Mouse (Mus musculus): ENCODE data around the gene Insyn1. TPM values are rescaled to one million over a fixed set of nuclear protein-coding genes. Genes with fewer than 3 reads are reported as not detected.

The Insyn1 gene
- total RNA-seq, 4 experiments from 2014 or later: 211 to 240 (median 223) TPM

DNA sequence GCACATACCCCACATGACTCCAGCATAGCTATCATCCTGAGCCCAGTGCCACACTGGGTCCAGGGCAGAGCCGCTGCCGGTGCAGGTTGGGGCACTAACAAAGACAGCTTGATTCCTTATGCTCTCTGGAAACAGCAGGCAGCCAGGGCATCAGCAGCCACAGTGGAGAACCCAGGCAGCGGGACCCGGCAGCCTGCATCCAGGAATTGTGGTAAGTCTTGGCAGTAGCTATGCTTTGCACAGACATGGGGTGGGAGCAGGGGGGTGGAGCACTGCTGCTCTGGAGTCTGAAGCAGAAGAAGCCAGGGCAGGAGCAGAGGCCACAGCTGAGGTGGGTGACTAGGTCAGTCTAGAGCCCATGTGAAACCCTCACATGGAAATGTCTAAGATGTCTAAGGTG is 43.8 kb downstream of the Insyn1 start:
- DNase-seq (ENCODE audit: low spot score in 2 of 2): no peak

DNA sequence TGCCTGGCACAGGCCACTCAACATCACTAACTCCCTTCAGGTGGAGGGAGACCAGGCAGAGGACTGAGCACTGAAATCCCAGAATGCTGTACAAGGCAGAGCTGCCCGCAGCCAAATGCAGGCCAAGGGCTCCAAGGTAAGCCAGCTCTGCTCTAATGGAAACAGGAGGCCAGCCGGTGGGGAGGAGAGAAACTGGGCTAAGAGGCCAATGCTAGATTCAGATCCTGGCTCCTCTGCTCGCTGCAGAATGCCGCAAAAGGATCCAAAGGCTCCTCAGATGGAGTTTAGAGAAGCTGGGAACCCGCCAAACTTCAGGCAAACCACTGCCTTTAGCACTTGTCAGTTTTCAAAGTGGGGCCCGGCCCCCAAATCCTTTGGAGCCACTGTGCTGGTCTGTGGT is 44.9 kb downstream of the Insyn1 start:
- DNase-seq (ENCODE audit: low spot score in 2 of 2): no peak

DNA sequence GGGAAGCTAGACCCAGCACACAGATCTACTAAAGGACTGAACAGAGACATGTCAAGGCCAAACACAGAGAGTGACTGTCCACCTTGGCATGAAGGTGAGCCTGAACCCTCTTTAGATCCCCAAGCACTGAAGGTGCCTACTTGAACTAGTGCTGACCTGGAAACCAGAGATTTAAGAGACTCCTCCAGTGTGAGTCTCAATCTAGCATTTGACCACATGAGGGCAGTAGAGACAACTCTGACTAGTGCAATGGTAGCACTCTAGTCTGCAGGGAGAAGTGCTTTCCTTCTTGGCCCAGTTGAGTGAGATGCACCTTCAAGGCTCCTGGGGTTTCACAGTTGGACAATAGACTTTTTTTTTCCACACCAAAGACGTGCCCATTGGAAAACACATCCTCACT is 46.4 kb downstream of the Insyn1 start:
- DNase-seq (ENCODE audit: low spot score in 2 of 2): peak in 1 of 2 experiments; percentile 48

DNA sequence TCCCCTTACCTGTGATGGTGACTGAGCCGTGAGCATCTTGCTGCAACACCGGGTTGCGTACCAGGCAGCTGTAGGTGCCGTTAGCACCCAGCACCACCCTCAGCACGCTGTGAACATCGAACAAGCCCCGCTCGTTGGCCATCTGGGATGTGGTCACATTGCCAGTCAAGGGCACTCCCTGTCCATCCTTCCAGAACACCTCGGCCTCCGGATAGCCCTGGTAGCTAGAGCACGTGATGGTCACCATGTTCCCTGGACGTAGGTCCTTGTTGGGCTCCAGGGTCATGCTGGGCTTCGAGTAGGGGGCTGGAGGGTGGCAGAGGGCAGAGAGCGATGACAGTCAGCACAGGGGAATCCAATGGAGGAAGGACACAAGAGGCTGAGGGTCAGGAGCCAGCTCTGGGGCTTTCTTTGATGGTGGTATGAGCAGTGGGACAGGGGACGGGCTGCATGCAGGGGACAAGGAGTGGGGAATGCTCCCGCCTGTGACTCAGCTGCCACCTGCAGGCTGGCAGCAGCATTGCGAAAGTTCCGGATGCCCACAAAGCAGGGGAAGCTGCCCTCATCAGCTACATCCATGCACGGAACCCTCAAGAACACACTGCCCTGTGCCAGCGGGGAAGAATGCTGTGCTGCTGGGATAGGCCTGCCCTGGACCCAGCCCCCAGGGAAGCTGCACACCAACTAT is 47.2 kb downstream of the Insyn1 start:
- DNase-seq (ENCODE audit: low spot score in 2 of 2): no peak

DNA sequence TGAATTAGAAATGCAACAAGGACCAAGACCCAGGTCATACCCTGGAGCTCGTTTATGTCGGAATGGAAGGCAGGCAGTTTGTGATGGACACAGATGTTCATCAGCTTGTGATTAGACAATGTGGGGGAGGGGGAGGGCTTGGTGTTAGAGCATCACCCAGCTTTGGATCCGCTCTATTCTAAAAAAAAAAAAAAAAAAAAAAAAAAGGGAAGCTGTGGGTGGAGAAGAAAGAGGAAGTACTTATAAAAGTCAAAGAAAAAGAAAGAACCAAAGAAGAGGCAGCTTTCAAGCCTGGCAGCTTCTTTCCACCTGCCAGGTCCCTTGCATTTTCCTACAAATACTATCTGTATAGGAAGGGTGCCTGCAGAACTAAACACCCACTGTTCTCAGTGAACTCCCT is 49.4 kb downstream of the Insyn1 start:
- no peak for DNase-seq (ENCODE audit: low spot score in 2 of 2)

DNA sequence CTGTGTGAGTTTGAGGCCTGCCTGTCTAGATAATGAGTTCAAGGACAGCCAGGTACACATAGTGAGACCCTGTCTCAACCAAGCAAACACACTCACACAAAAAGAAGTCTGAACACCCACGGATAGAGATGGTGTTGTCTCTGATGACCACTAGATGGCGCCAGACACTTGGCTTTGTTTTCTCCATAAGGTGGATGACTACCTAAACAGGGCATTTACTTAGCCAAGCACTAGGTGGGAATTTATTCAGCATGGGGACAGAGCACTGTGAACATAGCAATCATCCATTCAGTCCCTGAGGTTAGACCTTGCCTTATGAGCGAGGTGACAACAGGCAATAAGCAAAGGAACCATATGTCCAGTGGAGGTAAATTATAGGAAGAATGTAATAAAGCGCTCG is 51.5 kb downstream of the Insyn1 start:
- peak in 1 of 2 experiments; percentile 57 for DNase-seq (ENCODE audit: low spot score in 2 of 2)

DNA sequence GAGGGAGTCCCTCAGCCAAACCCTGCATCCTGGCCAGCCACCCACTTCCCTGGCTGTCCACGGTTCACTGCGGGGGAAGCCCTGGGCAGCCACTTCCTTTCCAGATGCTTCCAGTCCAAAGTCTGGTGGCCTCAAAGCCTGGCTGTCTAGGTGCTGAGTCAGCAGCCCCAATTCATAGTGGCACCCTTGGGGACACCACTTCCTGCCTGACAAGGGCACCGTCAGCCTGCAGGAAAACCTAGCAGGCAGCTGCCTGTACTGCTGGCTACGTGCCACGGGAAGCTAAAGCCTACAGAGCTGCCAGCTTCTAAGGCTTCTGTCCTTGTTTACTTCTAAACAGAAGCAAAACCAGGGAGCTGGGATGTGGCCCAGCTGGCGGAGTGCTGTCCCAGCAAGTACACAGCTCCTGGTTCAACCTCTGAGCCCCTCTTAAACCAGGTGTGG is 53.5 kb downstream of the Insyn1 start:
- DNase-seq (ENCODE audit: low spot score in 2 of 2): peak; percentile 68 to 73

DNA sequence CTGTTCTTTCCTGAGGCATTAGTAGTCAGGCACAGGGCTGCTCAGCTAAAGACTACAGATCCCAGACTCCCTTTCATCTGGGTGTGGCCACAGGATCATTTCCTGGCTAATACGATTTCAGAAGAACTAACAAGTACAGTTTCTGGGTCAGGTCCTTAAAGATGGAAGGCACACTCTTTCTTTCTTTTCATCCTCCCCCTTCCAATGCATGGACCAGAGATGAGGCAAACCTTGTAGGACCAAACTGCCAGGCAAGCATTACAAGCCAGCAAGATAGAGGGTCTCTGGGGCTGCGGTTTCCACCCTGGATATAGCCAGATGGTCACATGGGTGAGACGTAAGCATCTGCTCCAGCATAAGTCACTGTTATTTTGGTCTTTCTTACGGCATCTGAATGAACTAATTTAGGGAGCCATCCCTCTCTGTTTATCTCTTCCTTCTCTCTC is 56.5 kb downstream of the Insyn1 start:
- DNase-seq (ENCODE audit: low spot score in 2 of 2): peak in 1 of 2 experiments; percentile 45

DNA sequence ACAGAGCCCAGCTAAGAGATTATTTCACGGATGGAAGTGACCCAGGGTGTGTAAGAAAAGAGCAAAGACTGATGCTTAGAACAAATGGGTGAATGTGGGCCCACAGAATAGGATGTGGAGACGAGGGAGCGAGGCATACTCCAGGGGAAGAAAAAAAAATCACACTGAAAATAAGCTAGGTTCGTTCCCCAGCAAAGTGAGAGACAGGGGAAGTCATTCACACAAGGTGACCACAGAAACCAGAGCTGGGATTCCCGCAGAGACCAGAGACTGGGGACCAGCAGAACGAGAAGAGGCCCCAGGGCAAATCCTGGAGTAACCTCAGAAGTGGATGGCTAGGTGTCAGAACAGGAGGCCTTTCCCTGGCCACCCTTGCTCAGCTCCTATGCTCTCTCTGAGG is 57.0 kb downstream of the Insyn1 start:
- no peak for DNase-seq (ENCODE audit: low spot score in 2 of 2)

DNA sequence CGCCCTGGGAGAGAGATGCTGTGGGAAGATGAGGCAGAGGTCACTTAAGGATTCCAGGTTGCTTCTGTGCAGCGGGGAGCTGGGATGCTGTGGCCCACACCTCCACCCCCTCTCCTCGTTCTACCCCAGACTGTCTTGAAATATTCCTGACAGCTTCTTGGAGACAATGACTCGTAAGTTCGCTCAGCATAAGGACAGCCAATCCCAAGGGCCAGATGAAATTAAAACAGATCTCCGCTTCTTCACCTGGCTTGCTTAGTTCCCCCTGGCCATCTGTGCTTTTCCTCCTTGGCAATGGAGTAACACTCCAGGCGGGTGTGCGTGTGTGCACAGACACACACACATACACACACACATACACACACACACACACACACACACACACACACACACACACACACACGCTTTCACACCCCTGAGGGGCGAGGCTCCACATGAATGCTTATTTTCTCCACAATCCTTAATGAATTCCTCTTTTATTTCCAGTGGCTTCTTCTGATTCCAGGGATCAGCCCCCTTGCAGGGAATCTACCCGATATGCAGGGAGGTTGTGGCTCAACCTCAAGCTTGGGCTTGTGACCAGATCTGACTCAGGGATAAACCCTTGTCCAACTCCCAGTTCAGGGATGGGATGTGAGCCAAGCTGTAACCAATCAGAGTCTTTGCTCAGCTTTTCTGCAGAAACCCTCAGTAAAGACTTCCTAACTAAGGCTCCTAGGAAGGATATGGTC is 58.4 kb downstream of the Insyn1 start:
- no peak for DNase-seq (ENCODE audit: low spot score in 2 of 2)

DNA sequence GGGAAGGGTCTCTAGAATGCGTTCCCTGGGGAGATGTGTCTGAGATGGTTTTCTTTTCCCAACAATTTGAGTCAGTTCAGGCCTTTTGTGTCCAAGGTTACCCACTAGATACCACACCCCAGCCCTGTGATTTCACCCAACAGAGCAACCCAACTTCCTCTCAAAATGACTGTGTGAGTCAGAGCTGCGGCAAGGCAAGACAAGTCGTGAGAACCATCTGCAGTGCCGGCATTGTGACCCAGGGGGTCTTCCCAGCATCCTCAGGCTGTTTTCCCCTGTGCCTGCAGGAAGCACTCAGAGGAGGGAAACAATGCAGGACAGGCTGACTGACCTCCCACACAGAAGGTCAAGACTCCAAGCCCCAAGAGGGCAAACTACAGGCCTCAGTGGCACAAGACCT is 60.5 kb downstream of the Insyn1 start:
- DNase-seq (ENCODE audit: low spot score in 2 of 2): no peak

Other genes with a start within 250 kb of the Insyn1 start
- 10 to 100 TPM; 13.2 to 19.0 (median 15.6) TPM for gene Pml, start 238.8 kb upstream of the Insyn1 start, total RNA-seq (2022)
- gene Stoml1, start 235.4 kb upstream of the Insyn1 start, total RNA-seq (2022): 10 to 100 TPM; 65.2 to 77.4 (median 75.3) TPM
- 1 to 10 TPM; 2.6 to 4.2 (median 3.0) TPM for gene Loxl1, start 175.4 kb upstream of the Insyn1 start, total RNA-seq (2022)
- not detected for gene Tbc1d21, start 118.1 kb upstream of the Insyn1 start, total RNA-seq (2022)
- gene Cd276, start 66.8 kb downstream of the Insyn1 start, total RNA-seq (2022): 1 to 10 TPM; 6.7 to 8.6 (median 7.7) TPM
- 100 to 1,000 TPM; 672 to 816 (median 749) TPM for gene Nptn, start 93.6 kb downstream of the Insyn1 start, total RNA-seq (2022)

Measured in layer of hippocampus, adult 8-10 months (tissue).